Mouse (Mus musculus): Measurements from ENCODE around the gene Ttc12. TPM values are rescaled to one million over a fixed set of nuclear protein-coding genes. Genes with fewer than 3 reads are reported as not detected.

Ttc12 gene
- total and polyA plus RNA-seq, 3 experiments: 0.44 to 0.67 (median 0.59) TPM

DNA sequence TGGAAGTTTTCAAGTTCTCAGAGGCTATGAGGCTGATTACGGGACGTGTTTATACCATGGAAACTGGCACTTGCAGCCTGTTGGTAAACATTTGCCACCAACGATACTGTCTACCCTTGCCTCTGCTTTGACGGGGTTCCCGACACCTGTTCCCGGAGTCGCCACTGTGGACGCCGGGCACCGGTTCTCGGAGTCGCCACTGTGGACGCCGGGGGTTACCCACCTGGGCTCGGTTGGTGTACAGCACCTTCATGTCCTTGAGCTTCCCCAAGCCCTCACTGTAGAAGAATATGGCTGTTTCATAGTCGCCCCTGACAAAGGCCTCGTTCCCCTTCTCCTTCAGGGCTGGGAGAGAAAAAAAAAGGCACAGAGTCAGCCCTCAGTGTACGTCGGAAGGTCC, 16.0 kb downstream of the Ttc12 start:
- Histone ChIP-seq H3K9me3 (replicated peaks; ENCODE audit: low read length) (no peaks in the 10 kb centered on the region), H3K4me3 (replicated peaks in 1 of 3; ENCODE audit: low read depth in 2 of 3, low read length in 2 of 3, poor library complexity in 1 of 3) (no peak overlapping the region), H3K27ac (ENCODE audit: insufficient read depth, low read depth) (no peak overlapping the region), H3K9ac (ENCODE audit: insufficient read depth, low read depth) (no peak overlapping the region), H3K4me1 (ENCODE audit: control insufficient read depth in 1 of 2, insufficient read depth in 2 of 2) (no peaks in the 10 kb centered on the region), H3K27me3 (replicated peaks) (no peaks in the 10 kb centered on the region), H3K79me2 (replicated peaks; ENCODE audit: control insufficient read depth, extremely low read depth, insufficient read depth, poor library complexity, severe bottlenecking) (no peaks in the 10 kb centered on the region), H3K36me3 (replicated peaks in 1 of 2; ENCODE audit: control insufficient read depth in 1 of 2, insufficient read depth in 1 of 2, low read length in 1 of 2) (no peaks in the 10 kb centered on the region), H3K4me2 (ENCODE audit: insufficient read depth, low read depth, poor library complexity, severe bottlenecking) (no peak overlapping the region)
- in situ Hi-C loops (cut with MboI; ENCODE audit: low pct_ligation_motif_present, low pct_unique_long_range_greater_than_20kb, low sequenced_read_pairs): no loop called here
- DNase-seq (ENCODE audit: extremely low read depth): no peak
- dilution Hi-C loops (cut with MboI; ENCODE audit: extremely low pct_ligation_motif_present, extremely low pct_unique_long_range_greater_than_20kb, low sequenced_read_pairs): no loop called here
- TF ChIP-seq ELF1 (IDR thresholded peaks at IDR 0.05; ENCODE audit: low read depth, low read length) (no peak), EP300 (IDR thresholded peaks at IDR 0.05; ENCODE audit: low read length) (no peak), GABPA (IDR thresholded peaks at IDR 0.05; ENCODE audit: insufficient replicate concordance, low read depth, low read length) (no peak), TBP (conservative IDR thresholded peaks at IDR 0.05; ENCODE audit: low read depth, low read length) (no peak), MAX (IDR thresholded peaks at IDR 0.05; ENCODE audit: low read length) (no peak), KAT2A (IDR thresholded peaks at IDR 0.05; ENCODE audit: insufficient replicate concordance, low read length) (no peak), ZMIZ1 (IDR thresholded peaks at IDR 0.05; ENCODE audit: low read depth, low read length) (no peak), HCFC1 (IDR thresholded peaks at IDR 0.05; ENCODE audit: low read depth, low read length) (no peak), SMC3 (IDR thresholded peaks at IDR 0.05; ENCODE audit: low read depth, low read length) (no peak), UBTF (IDR thresholded peaks at IDR 0.05; ENCODE audit: low read depth, low read length) (no peak), ZC3H11A (IDR thresholded peaks at IDR 0.05; ENCODE audit: low read depth, low read length) (no peak), MYC (IDR thresholded peaks at IDR 0.05; ENCODE audit: low read depth, low read length) (no peak), RCOR1 (conservative IDR thresholded peaks at IDR 0.05; ENCODE audit: low read depth, low read length) (no peak), CHD1 (IDR thresholded peaks at IDR 0.05; ENCODE audit: low read depth, low read length) (no peak), JUND (conservative IDR thresholded peaks at IDR 0.05; ENCODE audit: low read depth, low read length) (no peak), SIN3A (IDR thresholded peaks at IDR 0.05; ENCODE audit: low read length) (no peak), CHD2 (IDR thresholded peaks at IDR 0.05; ENCODE audit: low read length) (no peak), TCF12 (IDR thresholded peaks at IDR 0.05; ENCODE audit: low read depth, low read length) (no peak)

DNA sequence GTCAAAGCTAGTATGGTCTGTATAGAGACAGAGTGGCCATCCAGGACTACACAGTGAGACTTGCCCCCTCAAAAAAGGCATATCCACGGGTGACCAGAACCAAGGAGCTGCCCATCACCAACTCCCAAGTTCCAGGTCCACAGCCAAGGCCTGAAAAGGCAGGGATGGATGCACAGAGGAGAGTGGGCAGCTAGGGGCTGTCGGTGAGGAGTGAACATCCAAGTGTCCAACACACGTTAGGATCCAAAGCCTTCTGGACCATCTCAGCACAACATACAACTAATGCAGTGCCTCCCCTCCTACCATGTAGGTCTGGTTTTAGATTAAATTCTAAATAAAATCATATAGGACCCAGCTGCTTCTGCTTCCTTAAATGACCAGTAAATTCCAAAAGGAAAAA, 29.9 kb downstream of the Ttc12 start:
- DNase-seq (ENCODE audit: extremely low read depth): no peak
- peaks cover 6% of the 10 kb centered on the region for H3K9me3 ChIP-seq (replicated peaks; ENCODE audit: low read length)
- TF ChIP-seq MAFK (IDR thresholded peaks at IDR 0.05; ENCODE audit: insufficient replicate concordance, low read length) (no peak), HCFC1 (IDR thresholded peaks at IDR 0.05; ENCODE audit: low read depth, low read length) (no peak), RAD21 (IDR thresholded peaks at IDR 0.05; ENCODE audit: low read depth, low read length) (no peak), ETS1 (conservative IDR thresholded peaks at IDR 0.05; ENCODE audit: low read depth, low read length) (no peak), MXI1 (IDR thresholded peaks at IDR 0.05; ENCODE audit: low read depth, low read length) (no peak), SIN3A (IDR thresholded peaks at IDR 0.05; ENCODE audit: low read length) (no peak), RCOR1 (conservative IDR thresholded peaks at IDR 0.05; ENCODE audit: low read depth, low read length) (no peak), JUN (IDR thresholded peaks at IDR 0.05; ENCODE audit: insufficient read depth, low read depth, low read length) (no peak)
- no peak overlapping the region for H3K4me2 ChIP-seq (ENCODE audit: insufficient read depth, low read depth, poor library complexity, severe bottlenecking)
- H3K9ac ChIP-seq (ENCODE audit: insufficient read depth, low read depth): no peak overlapping the region
- no peak overlapping the region for H3K4me3 ChIP-seq (replicated peaks in 1 of 3; ENCODE audit: low read depth in 2 of 3, low read length in 2 of 3, poor library complexity in 1 of 3)
- no peaks in the 10 kb centered on the region for H3K27me3 ChIP-seq (replicated peaks)
- H3K27ac ChIP-seq (ENCODE audit: insufficient read depth, low read depth): no peak overlapping the region
- dilution Hi-C loops (cut with MboI; ENCODE audit: extremely low pct_ligation_motif_present, extremely low pct_unique_long_range_greater_than_20kb, low sequenced_read_pairs): no loop called here
- H3K79me2 ChIP-seq (replicated peaks; ENCODE audit: control insufficient read depth, extremely low read depth, insufficient read depth, poor library complexity, severe bottlenecking): no peaks in the 10 kb centered on the region
- H3K4me1 ChIP-seq (ENCODE audit: control insufficient read depth in 1 of 2, insufficient read depth in 2 of 2): no peaks in the 10 kb centered on the region
- H3K36me3 ChIP-seq (replicated peaks in 1 of 2; ENCODE audit: control insufficient read depth in 1 of 2, insufficient read depth in 1 of 2, low read length in 1 of 2): no peaks in the 10 kb centered on the region
- in situ Hi-C loops (cut with MboI; ENCODE audit: low pct_ligation_motif_present, low pct_unique_long_range_greater_than_20kb, low sequenced_read_pairs): no loop called here
